Mouse (Mus musculus): ENCODE results near the gene Sorcs2. TPM values are rescaled to one million over a fixed set of nuclear protein-coding genes. Genes with fewer than 3 reads are reported as not detected.

Gene Sorcs2
- total RNA-seq, 2 experiments from 2014 or later: 48.2 to 49.2 TPM

- no peak for DNase-seq (ENCODE audit: low spot score in 2 of 2)
- intact Hi-C loops (cut with DNase I): no loop called here
Measured at GRCm38 (mm10) chr5:36113696-36114095, 284.2 kb downstream of the Sorcs2 start.

GRCm38 (mm10) chr5:36112696-36113095 is 285.2 kb downstream of the Sorcs2 start:
- intact Hi-C loops (cut with DNase I): no loop called here
- no peak for DNase-seq (ENCODE audit: low spot score in 2 of 2)

- intact Hi-C loops (cut with DNase I): no loop called here
- no peak for DNase-seq (ENCODE audit: low spot score in 2 of 2)
Measured at GRCm38 (mm10) chr5:36111516-36111915, 286.4 kb downstream of the Sorcs2 start.

- intact Hi-C loops (cut with DNase I): no loop called here
- no peak for DNase-seq (ENCODE audit: low spot score in 2 of 2)
Measured at GRCm38 (mm10) chr5:36108339-36108887, 289.5 kb downstream of the Sorcs2 start.

GRCm38 (mm10) chr5:36103483-36103882 is 294.5 kb downstream of the Sorcs2 start:
- intact Hi-C loops (cut with DNase I): no loop called here
- DNase-seq (ENCODE audit: low spot score in 2 of 2): no peak

GRCm38 (mm10) chr5:36101129-36101528 is 296.8 kb downstream of the Sorcs2 start:
- intact Hi-C loops (cut with DNase I): no loop called here

GRCm38 (mm10) chr5:36100488-36100887 is 297.5 kb downstream of the Sorcs2 start:
- no peak for DNase-seq (ENCODE audit: low spot score in 2 of 2)
- intact Hi-C loops (cut with DNase I): no loop called here

More at GRCm38 (mm10) chr5:36101129-36101528, 296.8 kb downstream of the Sorcs2 start:
- no peak for DNase-seq (ENCODE audit: low spot score in 2 of 2)

GRCm38 (mm10) chr5:36099662-36100061 is 298.3 kb downstream of the Sorcs2 start:
- intact Hi-C loops (cut with DNase I): no loop called here

GRCm38 (mm10) chr5:36096046-36096445 is 301.9 kb downstream of the Sorcs2 start:
- intact Hi-C loops (cut with DNase I): no loop called here
- DNase-seq (ENCODE audit: low spot score in 2 of 2): peak in 1 of 2 experiments; percentile 23

More at GRCm38 (mm10) chr5:36099662-36100061, 298.3 kb downstream of the Sorcs2 start:
- peak in 1 of 2 experiments; percentile 32 for DNase-seq (ENCODE audit: low spot score in 2 of 2)

- intact Hi-C loops (cut with DNase I): no loop called here
- DNase-seq (ENCODE audit: low spot score in 2 of 2): no peak
Measured at GRCm38 (mm10) chr5:36090036-36090435, 307.9 kb downstream of the Sorcs2 start.

- intact Hi-C loops (cut with DNase I): no loop called here
- DNase-seq (ENCODE audit: low spot score in 2 of 2): no peak
Measured at GRCm38 (mm10) chr5:36089243-36089642, 308.7 kb downstream of the Sorcs2 start.

GRCm38 (mm10) chr5:36086931-36087330 is 311.0 kb downstream of the Sorcs2 start:
- intact Hi-C loops (cut with DNase I): no loop called here

GRCm38 (mm10) chr5:36085621-36086020 is 312.3 kb downstream of the Sorcs2 start:
- intact Hi-C loops (cut with DNase I): no loop called here
- peak; percentile 76 to 90 for DNase-seq (ENCODE audit: low spot score in 2 of 2)

More at GRCm38 (mm10) chr5:36086931-36087330, 311.0 kb downstream of the Sorcs2 start:
- no peak for DNase-seq (ENCODE audit: low spot score in 2 of 2)

GRCm38 (mm10) chr5:36083869-36084565 is 313.9 kb downstream of the Sorcs2 start:
- peak; percentile 33 to 45 for DNase-seq (ENCODE audit: low spot score in 2 of 2)
- intact Hi-C loops (cut with DNase I): no loop called here

GRCm38 (mm10) chr5:36081021-36081420 is 316.9 kb downstream of the Sorcs2 start:
- DNase-seq (ENCODE audit: low spot score in 2 of 2): no peak
- intact Hi-C loops (cut with DNase I): no loop called here

GRCm38 (mm10) chr5:36075172-36076074 is 322.5 kb downstream of the Sorcs2 start:
- no peak for DNase-seq (ENCODE audit: low spot score in 2 of 2)
- intact Hi-C loops (cut with DNase I): no loop called here

- DNase-seq (ENCODE audit: low spot score in 2 of 2): peak; percentile 51 to 64
- intact Hi-C loops (cut with DNase I): no loop called here
Measured at GRCm38 (mm10) chr5:36069503-36070360, 328.2 kb downstream of the Sorcs2 start.

GRCm38 (mm10) chr5:36067651-36068181 is 330.2 kb downstream of the Sorcs2 start:
- intact Hi-C loops (cut with DNase I): no loop called here

GRCm38 (mm10) chr5:36057804-36058322 is 340.1 kb downstream of the Sorcs2 start:
- intact Hi-C loops (cut with DNase I): no loop called here

More at GRCm38 (mm10) chr5:36067651-36068181, 330.2 kb downstream of the Sorcs2 start:
- no peak for DNase-seq (ENCODE audit: low spot score in 2 of 2)

More at GRCm38 (mm10) chr5:36057804-36058322, 340.1 kb downstream of the Sorcs2 start:
- peak in 1 of 2 experiments; percentile 50 for DNase-seq (ENCODE audit: low spot score in 2 of 2)
